Mouse (Mus musculus) cerebellum, postnatal 14 days (tissue): ENCODE results near the gene Cyb5b.
"Not testable (repeated sequence)": the region's sequence is repeated elsewhere in the genome, so short reads cannot be mapped to it uniquely, and the experiment has no call there.

Source experiments
- DNase-seq, 2 experiments: peaks; one replicate each; pipeline ENCODE4 v3.0.0; 2021; ENCODE audit warnings: mixed read lengths in 2 of 2

The Cyb5b gene

DNA sequence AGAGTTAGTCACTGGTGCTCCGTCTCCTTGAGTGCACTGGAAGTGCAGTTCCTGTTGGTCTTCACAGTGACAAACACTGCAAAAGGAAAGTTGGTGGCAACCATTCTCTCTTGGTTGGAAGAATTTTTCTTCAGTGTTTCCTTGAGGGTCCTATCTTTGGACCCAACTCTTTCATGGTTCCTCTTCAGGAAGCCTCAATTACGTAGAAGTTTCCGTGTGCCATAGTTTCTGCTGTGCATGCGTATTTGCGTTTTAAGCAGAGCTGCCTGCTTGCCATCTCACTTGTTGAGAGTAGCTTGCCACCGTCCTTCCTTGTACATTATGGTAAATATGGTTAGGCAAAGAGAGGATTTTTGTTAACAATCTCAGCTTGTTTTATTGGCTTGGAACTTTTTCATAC lies 30.7 kb downstream of the Cyb5b start:
- no peak for DNase-seq

DNA sequence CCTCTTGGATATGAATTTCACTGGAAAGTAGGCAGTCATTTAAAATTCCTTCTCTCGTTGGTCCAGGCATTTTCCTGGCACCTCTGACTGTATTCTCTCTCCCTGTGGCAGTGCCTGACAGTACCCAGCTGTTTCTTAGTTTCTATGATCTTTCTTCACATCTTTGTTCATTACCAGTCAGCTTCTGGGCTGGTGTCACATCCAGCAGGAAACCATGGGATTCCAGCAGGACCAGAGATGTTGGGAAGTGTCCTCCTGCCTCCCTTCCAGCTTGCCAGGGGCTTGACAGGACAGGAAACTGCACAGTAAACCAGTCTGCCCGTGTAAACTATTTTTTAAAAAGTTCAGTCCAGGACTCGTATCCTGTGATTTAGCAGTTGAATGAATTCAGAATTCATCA lies 34.6 kb downstream of the Cyb5b start:
- DNase-seq: no peak

DNA sequence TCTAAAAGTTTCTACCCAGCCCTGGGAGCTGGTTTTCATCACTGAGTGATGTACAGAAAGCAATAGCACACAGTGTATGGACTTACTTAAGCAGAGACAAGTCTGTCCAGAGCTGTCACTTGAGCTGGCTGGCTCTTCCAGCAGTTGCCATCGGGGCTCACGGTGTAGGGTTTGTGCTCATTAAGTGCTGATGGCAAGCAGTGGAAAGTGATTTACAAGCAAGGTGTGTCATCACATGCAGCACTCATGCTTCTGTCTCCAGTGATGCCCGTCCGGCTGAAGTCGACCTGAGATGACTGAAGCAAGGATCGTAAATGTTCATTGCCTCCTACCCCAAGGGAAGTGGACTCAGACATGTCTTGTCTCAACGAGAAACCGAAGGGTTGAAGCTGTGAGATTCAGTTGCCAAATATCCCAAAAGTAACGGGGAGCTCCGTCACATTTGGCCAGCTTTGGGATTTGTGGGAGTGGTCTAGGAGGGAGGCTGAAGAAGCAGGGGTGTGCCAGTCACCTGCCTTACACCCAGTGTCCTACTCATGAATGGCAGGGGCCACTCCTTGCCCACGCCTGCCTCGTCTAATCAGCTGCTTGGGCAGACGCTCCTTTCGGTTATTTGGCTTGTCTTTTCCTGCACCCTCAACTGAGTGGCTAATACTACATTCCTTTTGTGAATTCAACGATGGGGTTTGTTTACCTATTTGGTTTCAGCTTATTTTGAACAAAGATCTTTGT lies 36.4 kb downstream of the Cyb5b start:
- no peak for DNase-seq

DNA sequence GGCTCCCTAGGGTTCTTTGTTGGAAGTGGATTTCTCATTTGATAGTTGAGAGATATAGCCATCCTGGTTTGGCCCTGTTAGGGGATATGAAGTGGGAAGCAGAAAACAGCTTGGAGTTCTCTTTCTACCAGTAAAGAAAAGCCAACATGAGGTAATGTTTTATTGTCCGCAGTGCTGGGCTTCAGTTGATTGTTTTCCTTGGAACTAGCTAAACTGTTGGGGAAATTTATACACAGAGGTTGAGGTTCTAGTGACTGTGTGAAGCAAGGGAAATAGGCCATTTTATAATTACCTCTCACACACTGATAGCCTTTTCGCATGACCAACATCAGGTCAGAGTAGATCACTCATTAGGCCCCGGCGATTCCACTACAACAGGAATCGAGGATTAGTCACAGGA lies 37.2 kb downstream of the Cyb5b start:
- DNase-seq: no peak

DNA sequence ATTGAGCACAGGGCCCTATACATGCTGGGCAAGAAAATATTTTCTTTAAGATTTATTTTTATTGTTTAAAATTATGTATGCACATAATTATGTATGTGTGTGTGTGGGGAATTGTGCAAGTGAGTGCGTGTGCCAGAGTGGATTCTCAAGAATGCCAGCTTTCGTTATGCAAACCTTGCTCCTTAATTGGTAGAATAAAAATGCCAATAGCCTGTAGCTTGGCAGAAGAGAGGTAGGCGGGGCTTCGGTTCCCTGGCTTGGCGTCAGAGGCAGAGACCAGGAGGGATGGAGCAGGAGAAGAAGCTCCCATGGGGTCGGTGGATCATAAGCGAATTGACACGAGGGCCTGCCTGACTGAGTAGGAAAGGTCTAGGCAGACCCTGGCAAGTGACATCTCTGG lies 42.2 kb downstream of the Cyb5b start:
- peak; percentile 17 to 52 for DNase-seq

DNA sequence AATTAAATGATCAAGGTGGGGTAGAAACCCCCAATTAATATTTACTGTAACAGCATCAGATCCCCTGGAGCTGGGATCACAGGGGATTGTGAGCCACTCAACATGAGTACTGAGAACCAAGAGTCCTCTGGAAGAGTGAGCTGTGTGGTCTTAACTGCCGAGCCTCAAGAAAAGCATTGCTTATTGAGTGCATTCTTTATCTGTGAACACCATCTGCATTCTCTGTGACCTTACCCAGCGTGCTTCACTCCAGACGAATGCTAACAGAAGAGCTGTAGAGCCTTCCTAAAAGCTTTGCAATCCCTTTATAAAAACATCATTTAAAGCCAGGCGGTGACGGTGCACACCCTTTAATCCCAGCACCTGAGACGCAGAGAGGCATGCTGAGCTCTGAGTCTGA lies 42.9 kb downstream of the Cyb5b start:
- no peak for DNase-seq

DNA sequence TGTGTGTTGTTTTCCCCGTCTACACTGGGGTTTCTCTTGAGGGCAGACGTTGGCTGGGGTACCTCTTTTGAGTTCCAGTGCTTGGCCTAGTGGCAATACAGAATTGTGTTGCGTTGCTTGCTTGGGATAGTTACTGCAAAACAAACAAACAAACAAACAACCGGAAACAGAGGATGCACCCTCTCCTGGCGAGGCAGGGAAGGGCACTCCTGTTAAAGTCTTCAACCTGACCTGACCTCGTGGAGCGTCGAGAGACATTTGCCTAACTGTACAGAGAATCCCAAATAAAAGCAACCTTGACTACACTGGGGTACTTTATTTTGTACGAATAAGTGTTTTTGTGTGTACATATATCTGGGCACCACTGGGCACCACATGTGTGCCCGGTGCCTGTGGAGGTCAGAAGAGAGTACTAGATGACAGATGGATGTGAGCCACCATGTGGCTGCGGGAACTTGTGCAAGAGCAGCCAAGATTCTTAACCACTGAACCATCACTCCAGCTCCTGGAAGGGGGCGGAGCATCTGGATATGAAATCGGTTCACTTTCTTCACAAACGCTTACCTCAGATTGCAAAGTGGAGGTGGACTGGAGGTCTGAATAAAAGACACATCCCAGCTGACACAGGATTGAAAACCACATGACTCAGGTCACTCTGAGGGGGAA lies 44.5 kb downstream of the Cyb5b start:
- no peak for DNase-seq

DNA sequence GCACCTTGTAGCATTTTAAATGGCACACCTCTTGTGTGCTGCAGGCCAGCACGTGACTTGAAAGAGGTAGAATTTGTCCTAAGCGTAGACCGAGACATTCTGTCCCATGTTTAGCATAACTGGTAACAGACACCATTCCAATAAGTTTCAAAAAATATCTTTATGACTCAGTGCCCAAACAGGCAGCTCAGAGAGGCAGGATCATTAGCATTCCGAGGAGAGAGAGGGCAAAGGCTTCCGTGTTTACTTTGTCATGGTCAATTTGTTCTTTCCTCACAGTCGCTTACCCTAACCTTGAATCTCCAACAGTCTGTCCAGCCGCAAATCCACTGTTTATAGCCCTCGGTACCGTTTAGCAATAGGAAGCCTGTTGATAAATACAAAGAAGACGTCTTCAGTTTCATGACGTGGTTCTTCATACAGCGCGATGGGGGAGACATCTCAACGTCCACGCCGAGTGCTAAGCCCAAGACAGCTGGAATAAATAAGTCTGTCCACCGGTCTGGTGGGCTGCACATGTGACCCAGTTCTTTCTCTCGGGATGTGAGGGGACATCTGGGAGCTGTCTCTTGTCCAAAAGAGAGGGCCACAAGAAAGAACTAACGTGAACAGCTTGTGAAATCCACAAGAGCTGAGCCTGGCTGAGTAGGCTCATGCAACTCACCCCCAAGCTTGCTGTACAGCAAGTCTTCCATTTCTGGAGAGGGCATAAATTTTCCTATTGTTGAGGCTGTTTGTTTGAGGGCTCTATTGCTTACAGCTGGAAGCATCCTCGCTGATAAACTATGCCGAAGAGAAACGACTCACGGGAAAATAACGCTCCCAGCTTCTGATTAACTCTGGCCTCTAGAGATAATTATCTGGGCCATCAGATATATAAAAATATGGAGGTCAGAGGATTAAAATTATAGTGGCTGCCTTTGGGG lies 47.7 kb downstream of the Cyb5b start:
- DNase-seq: no peak

DNA sequence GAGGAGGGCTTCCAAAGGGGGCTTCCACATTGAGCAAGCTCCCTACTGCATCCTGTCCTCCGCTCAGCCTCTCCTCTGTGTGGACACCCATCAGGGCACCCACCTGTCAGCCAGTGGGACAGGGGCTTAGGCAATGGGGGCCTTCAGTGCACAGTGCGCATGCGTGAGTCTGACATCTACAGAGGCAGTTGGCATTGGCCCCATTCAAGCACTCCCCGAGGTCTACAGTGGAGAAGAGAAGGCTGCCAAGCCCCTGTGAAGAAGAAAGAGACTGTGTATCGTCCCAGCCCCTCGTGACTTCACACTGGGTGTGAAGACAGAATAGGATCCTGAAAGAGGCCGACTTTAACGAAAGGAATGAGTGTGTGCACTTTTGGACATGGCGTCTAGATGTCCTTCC lies 54.7 kb downstream of the Cyb5b start:
- peak; percentile 60 to 64 for DNase-seq

DNA sequence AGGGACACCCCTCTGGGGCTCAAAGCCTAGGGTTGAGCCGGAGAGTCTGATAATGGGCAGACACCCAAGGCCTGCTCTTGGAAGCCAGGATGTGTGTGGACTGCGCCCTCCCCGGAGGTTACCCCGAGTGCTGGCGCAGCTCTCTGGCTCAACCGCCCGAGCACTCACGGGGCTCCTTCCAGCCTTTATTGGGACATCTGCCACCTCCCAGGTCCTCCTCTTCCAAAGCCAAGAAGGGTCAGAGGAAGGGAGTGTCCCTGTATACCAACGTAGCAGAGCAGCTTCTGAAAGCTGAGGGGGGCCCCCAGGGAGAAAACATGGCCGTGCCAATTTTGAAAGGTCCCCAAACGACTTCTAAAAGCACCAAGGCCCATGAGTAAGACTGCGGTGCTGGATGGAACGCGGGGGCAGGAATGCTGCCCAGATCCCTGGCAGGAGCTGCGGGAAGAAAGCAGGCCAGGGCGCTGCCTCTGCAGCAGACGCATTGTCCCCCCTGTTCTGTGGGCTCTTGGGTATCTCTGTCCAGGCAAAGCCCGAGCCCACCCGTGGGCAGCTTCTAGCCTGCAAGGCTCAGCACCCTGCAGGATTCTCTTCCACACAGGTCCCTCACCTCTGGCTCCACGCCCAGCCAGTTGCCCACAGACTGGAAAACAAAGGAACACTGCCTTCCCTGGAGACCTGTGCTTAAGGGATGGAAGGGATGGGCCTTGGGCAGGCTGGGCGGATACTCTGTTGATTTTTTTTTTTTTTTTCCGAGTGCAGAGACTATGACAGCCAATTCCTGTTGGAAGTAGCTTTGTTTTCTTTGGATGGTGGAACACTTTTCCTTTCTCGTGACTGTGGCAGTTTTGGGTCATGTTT lies 55.5 kb downstream of the Cyb5b start:
- DNase-seq: peak; percentile 78 to 84

DNA sequence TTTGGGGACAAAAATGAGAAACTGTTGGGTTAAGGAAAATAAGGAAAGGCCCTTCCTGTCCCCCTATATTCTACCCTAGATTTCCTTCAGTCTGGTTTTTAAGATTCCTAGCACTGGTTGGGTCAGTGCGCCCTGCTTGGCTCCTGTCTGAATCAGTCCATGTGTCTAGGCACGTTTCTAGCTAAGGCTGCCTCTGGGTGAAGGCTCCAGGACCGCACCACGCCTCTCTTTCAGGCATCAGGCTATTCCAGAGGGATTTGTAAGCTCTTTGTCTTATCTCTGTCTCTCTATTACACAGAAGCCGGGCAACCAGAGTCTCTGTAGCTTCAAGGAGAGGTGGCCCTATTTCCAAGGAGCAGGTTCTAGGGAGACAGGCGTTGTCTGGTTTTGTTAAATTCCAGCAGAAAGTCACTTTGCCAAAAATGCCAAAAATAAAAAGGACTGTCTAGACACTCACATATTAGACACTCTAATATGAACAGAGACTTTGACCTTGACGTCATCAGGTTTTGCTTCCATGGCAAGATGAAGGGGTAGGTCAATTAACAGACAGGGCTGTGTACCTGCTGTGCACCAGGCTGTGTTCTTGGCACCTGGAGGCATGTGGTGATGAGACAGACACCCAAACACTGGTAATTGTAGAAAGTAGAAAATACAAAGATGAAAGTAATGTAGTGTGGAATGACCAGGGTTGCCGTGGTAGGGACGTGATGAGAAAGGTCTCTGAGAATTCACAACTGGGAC lies 56.5 kb downstream of the Cyb5b start:
- DNase-seq: peak; percentile 41 to 54

DNA sequence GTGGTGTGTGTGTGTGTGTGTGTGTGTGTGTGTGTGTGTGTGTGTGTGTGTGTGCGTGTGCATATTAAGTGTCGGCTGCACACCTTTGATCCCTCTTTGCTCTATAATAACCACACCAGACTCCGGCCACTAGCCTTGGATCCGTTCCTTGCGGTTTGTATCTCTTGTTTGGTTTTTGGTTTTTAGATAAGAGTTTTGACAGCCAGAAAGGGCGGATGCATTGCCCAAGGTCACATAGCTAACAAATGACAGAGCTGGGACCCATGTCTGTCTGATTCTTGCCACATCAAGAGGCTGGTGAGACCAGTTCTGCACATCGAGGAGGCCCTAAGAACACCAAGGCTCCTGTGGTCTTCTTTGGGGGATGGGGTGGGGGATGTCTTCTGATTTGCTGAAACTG lies 58.7 kb downstream of the Cyb5b start:
- DNase-seq: no peak

DNA sequence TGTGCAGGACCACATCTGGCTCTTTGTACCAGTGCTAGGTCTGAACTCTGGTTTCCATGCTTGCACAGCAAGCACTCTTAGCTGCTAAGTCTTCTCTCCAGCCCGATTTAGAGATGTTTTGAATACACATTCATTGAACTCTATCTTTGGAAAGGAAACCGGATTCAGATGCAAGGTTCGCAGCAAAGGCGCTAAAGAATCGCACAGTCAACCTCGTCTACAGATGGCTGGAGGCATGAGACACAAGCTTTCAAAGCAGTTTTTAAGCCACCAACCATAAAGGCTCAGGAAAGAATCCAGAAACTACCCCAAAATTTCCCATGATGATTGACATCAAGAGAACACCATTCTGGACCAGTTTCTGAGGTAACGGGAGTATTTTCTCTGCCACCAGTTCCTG lies 61.6 kb downstream of the Cyb5b start:
- no peak for DNase-seq

DNA sequence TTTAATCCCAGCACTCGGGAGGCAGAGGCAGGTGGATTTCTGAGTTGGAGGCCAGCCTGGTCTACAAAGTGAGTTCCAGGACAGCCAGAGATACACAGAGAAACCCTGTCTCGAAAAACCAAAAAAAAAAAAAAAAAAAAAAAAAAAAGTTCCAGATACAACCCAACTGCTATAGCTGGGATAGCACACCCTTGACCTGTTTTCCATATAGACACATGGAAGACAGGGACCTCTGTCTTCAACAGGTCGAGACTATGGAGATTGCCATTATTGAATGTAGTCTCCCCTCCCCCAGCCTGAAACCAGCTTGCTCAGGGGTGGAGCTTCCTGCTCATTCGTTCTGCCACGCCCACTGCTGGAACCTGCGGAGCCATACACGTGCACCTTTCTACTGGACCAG lies 66.8 kb downstream of the Cyb5b start:
- not testable (repeated sequence) for DNase-seq

DNA sequence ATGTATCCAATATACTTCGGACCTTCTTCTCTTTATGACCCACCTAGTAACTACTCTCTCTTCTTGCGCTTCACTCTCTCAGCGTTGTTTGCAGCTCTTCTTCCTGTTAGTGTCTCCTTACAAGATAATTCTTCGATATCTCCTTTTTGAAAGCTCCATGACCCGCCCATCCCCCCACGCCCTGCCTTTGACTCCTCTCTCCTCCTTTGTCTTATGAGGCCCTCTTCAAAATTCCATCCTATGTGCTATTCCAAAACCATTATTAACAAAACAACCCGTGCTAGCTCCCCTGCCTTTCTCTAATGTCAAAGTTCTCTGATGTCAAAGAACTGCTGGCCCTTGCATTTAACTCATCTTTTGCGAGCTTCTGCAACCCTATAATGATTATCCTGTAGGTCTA lies 67.7 kb downstream of the Cyb5b start:
- DNase-seq: no peak

DNA sequence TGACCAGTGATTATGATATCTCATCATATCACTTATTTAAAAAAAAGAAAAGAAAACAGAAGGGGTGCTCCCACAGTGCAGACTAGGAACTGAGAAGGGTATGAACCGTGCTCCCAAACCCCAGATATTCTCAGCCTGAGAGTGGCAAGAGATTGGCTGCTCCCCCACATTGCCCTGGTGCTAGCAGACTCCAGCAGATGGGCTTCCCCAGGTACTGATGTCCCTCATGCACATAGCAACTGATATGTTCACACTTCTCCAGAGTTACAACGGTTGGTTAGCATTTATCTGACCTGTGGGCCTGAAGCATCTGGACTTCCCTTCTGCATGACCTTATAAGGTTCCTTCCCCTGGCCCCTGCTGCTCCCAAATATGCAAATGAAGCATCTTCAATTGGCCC lies 68.6 kb downstream of the Cyb5b start:
- DNase-seq: no peak

DNA sequence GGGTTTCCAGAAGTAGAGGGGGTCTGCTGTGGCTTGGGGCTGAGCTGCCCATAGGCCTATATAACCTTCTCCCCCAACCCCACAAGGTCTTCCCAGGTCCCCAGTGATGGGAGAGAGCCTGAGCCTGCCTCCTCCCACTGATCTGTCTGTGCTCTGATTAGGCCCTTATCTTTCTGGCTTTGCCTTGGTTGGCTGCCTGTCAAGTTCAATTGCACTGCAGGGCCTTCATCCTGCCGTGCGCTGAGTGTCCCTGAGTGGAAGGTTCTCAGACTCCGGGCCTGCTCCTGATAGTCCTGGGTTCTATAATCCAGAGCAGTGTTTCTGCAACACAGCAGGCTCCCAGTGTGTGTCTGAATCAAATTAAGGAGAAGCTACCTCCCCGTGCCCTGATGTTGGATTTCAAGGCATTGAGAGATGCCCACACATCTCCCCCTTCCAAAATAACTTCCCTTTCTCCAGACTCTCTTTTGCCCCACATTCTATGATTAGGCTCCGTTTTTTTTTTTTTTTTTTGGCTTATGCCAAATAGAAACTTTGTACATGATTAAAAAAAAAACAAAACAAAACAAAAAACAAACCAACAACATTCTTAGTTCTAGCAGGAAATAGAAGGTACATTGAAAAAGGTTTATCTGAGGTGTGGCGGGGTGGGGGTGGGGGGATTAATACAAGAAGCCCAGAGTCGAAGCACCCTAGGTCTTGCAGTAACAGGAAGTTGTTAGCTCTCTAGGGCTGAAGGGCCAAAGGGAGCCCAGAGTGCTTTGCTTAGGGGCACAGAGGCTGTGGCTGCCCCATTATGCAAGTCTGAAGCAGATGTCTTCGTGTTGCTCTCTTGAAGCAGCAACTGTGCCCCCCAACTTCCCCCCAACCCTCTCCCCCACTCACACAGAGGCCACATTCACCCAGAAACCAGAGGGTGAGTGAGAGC lies 71.7 kb downstream of the Cyb5b start:
- DNase-seq: no peak

DNA sequence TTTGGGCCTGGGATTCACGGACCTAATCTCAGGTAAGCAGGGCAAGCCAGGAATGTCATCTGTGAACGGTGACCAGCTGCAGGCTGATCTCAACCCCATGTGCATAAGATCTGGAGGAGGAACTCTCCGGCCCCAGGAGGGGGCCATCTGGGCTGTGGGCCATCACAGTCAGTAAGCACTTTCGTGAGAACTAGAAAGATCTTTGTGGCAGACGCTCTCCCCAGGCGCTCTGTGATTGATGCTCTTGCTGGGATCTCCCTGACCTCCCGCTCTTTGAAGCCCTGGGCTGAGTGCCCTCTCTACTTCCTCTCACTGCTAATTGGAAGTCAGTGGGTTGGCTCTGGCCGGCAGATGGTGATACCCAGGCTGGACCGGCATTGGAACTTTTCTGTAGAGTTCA lies 75.7 kb downstream of the Cyb5b start:
- DNase-seq: peak; percentile 46 to 47

DNA sequence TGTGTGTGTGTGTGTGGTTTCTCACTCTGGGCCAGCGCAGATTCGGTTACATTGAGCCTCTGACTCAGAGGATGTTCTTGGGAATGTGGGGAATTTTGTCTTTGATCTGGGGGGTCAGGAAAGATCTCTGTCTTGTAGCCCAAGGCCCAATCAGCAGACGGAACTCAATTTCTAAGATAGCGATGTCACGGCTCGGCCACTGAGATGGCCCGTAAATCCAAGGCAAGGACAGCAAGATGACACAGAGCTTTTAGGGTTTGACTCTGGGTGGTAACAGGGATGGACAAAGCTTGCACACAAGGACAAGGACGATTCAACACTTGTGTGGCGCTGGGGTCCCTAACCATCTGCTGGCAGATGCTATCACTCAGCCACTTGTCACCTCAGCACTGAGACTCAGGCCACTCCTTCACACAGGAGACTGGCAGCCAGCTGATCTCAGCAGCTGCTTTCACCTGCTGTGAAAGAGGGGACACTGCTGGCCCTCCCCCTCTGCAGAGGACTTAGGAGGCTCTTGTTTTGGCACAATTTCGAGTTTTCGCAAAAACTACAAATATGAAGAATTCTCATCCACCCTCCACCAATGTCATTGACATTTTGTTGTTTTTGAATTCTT lies 76.7 kb downstream of the Cyb5b start:
- no peak for DNase-seq

DNA sequence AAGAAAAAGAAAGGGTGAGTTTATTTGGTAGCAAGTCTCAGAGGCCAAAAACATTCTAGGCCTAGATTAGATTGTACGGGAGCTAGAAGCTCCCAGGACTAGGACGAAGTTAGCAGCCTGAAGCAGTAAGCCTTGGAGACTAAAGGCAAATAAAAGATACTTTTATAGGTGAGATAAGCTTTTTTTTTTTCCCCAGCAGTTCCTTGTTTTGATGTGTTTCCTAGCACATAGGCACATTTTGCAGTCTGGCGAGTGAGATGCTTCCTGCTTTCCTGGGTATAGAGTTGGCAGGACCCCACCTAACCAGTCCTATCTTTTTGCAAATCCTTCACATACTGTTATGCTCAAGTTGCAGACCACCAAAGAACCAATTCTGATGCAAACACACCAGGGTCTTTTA lies 82.8 kb downstream of the Cyb5b start:
- no peak for DNase-seq
